Mouse (Mus musculus): ENCODE measurements at regions not wholly inside any gene's neighbourhood (a gene's known extent, or its start where the extent isn't known, plus 50 kb on each side); places are given as distances from the start of the nearest gene placed in this dataset.

DNA sequence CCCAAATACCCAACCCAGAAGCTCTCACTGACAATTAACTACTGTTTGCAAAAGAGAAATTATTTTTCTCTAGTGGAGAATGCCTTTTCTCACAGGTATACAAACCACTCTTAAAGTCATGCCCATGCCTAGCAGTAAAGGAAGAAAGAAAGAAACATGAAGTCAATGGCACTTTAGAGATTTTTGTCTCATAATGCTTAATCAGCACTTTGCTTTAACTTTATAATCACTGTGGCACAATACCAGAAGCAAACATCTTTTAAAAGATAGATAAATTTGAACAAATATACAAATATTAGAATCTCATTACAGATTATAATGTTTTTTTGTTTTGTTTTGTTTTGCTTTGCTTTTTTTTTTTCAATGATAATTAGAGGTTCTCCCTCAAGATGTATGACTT is 270.6 kb upstream of the 1700009N14Rik start:
- no peak for TF ChIP-seq CTCF (IDR thresholded peaks at IDR 0.05)
- no peak for DNase-seq (ENCODE audit: extremely low spot score in 1 of 2, low spot score in 2 of 2)
- no peak overlapping the region for H3K4me3 ChIP-seq
- H3K27ac ChIP-seq, result no peak overlapping the region
- intact Hi-C loops (cut with DNase I), result no loop called here

DNA sequence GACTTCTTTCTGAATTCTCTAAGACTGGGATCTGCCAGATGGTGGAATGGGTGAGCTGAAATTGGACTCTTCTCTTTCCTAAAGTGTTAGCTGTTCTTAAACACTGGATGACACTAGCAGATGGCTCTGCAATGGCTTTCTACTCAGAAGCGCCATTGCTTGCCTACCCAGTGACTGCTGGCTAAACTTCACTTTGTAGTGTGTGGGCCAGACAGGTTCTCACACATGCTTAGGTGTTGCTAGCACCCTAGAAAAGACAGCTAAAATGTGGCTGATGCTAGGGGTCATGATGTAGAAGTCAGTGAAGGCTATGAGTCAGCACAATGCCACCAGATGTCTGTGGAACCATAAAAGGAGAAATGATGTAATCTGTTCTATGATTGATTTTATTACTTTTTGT is 264.4 kb upstream of the 1700009N14Rik start:
- TF ChIP-seq CTCF (IDR thresholded peaks at IDR 0.05), result no peak
- H3K27ac ChIP-seq, result peak overlapping the region; percentile 29; the same call in 1 of the 2 replicates
- no peak overlapping the region for H3K4me3 ChIP-seq
- no peak for DNase-seq (ENCODE audit: extremely low spot score in 1 of 2, low spot score in 2 of 2)
- intact Hi-C loops (cut with DNase I), result no loop called here

DNA sequence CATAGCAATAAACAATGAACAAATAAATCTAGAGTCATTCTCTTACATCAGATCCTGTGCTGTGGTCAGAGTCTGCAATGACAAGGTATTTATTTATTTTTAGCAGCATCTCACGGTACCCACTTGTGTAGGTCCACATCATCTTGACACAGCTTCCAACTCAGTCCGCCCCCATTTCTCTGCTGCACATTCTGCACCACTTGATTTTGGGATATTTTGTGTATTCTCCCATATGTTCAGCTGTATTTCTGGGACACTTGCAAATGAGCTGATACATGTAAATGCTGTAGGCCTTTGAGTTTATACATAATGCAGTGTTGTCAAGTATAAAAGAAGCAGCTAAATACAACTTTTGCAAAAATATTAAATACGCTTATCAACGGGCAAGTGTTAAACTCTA is 250.9 kb upstream of the 1700009N14Rik start:
- peak; percentile 17 to 44 for DNase-seq (ENCODE audit: extremely low spot score in 1 of 2, low spot score in 2 of 2)
- intact Hi-C loops (cut with DNase I), result loop anchor here (1.0 to 5.0 kb wide), 9 partner anchors 93 to 908 kb away; no protein-coding TSS in a partner anchor
- Histone ChIP-seq H3K27ac (peak overlapping the region; percentile 72), H3K4me3 (no peak overlapping the region)
- TF ChIP-seq CTCF (IDR thresholded peaks at IDR 0.05), result no peak

DNA sequence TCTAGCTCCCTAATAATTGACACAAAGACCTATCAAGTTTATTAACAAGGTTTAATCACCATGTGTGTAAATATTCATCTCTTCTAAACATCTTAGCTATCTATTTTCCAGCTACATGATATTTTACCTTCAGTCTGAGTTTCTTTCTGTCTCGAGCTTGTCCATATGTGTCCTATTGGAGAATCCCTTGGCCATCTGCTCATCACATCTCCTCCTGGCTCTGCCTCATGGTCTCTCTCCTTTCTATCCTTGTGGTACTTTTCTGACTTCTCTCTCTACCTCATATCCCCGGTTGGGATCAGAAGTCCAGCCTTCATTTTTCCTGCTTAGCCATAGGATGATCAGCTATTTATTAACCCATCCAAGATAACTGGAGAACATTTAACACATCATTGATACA is 239.5 kb upstream of the 1700009N14Rik start:
- Histone ChIP-seq H3K27ac (peak overlapping the region; percentile 30; the same call in 1 of the 2 replicates), H3K4me3 (no peak overlapping the region)
- intact Hi-C loops (cut with DNase I), result loop anchor here (5.0 kb wide), 1 partner anchor 232 kb away; no protein-coding TSS in a partner anchor
- no peak for DNase-seq (ENCODE audit: extremely low spot score in 1 of 2, low spot score in 2 of 2)
- TF ChIP-seq CTCF (IDR thresholded peaks at IDR 0.05), result no peak

Measured in left cerebral cortex, adult 2 months (tissue).